Mouse (Mus musculus): ENCODE results near the gene Echdc1.

GRCm38 (mm10) chr10:29346638-29347037 is 33.7 kb downstream of the Echdc1 start:
- TF ChIP-seq CTCF (IDR thresholded peaks at IDR 0.05 in 2 of 3, conservative IDR thresholded peaks at IDR 0.05 in 1 of 3; ENCODE audit: control insufficient read depth in 1 of 3, insufficient read depth in 1 of 3, low read depth in 2 of 3, low read length in 3 of 3, poor library complexity in 1 of 3, severe bottlenecking in 1 of 3), result no peak
- no peak for TF ChIP-seq POLR2A (IDR thresholded peaks at IDR 0.05; ENCODE audit: control insufficient read depth in 1 of 2, insufficient read depth in 1 of 2, low read depth in 1 of 2, low read length in 2 of 2, poor library complexity in 1 of 2)
- no peak for TF ChIP-seq HCFC1 (IDR thresholded peaks at IDR 0.05; ENCODE audit: low read depth, low read length)
- no peak for TF ChIP-seq UBTF (IDR thresholded peaks at IDR 0.05; ENCODE audit: borderline replicate concordance, insufficient read depth, low read depth, low read length)
- TF ChIP-seq POLR2AphosphoS5 (IDR thresholded peaks at IDR 0.05; ENCODE audit: borderline replicate concordance, low read depth, low read length), result no peak
- no peak for TF ChIP-seq ZMIZ1 (IDR thresholded peaks at IDR 0.05; ENCODE audit: low read depth, low read length)
- TF ChIP-seq MAFK (IDR thresholded peaks at IDR 0.05; ENCODE audit: borderline replicate concordance, low read depth, low read length), result no peak
